Mouse (Mus musculus): Measurements from ENCODE around the gene Mlph. TPM values are rescaled to one million over a fixed set of nuclear protein-coding genes. Genes with fewer than 3 reads are reported as not detected.

Mlph gene
- polyA plus RNA-seq, 1 experiment from 2014 or later: 1.3 TPM

DNA sequence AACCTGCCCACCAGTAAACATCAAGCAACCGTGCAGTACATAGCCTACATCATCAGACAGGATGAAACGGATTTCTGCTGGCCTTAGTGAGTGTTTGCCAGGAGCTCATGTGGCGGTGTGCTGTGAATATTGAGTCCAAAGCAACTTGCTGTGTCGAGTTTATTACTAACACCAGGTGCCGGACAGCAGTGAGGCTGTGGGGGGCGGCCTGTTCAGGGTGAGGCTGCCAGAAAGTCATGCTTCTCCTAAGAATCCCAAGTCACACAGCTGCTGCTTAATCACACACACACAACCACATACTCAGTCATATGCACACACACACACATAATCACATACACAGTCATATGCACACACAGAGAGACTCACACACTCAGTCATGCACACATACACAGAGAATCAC, 1.7 kb upstream of the Mlph start:
- WGBS: 60% methylated on average over 6 of the region's 6 CpGs
- H3K4me3 ChIP-seq: no peak overlapping the region
- H3K36me3 ChIP-seq: no peaks in the 10 kb centered on the region
- no peak overlapping the region for H3K27ac ChIP-seq
- no peak overlapping the region for H3K4me2 ChIP-seq
- H3K4me1 ChIP-seq: peaks cover 37% of the 10 kb centered on the region
- H3K9ac ChIP-seq: no peak overlapping the region
- no peak for ATAC-seq (ENCODE audit: borderline replicate concordance, extremely low read depth, low FRiP score, low TSS enrichment)
- no peaks in the 10 kb centered on the region for H3K9me3 ChIP-seq
- peaks cover 16% of the 10 kb centered on the region for H3K27me3 ChIP-seq

DNA sequence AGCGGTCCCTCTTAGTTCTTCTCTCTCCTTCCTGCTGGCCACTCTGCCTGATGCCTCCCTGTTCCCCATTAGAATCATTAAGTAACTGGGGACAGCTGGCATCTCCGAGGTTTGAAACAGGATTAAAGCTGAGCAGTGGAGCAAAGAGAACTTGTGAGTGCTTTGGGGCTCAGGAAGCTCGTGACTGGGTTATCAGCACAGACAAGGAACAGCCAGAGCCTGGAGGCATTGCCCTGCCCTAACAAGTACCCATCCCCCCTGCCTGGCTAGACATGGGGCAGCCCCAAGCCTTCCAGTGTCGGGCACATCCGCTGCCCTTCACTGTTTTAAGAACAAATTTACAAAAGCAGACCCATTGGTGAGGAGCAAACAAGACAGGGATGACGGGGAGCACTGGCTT, 2.6 kb downstream of the Mlph start:
- Histone ChIP-seq H3K27ac (no peak overlapping the region), H3K9me3 (peaks cover 9% of the 10 kb centered on the region; the same call in 1 of the 2 replicates), H3K36me3 (no peaks in the 10 kb centered on the region), H3K4me1 (peaks cover 14% of the 10 kb centered on the region), H3K9ac (no peak overlapping the region), H3K27me3 (peaks cover 16% of the 10 kb centered on the region), H3K4me2 (no peak overlapping the region), H3K4me3 (no peak overlapping the region)
- WGBS: 50% methylated on average over 6 of the region's 6 CpGs
- ATAC-seq (ENCODE audit: borderline replicate concordance, extremely low read depth, low FRiP score, low TSS enrichment): no peak

DNA sequence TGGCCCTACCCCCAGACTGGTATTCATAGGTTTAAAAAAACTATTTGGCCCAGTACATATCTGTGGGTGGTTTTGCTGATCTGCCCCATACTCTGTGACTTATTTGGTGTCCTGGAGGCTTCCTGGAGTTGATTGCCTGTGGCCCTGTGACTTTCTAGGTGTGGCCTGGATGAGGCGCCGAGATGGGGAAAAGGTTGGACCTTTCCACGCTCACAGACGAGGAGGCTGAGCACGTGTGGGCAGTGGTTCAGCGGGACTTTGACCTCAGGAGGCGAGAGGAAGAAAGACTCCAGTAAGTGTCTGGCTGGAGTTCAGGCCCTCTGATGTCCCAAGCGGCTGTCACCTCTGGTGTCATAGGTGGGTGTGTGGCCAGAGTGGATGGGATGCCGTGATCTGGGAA, 6.8 kb downstream of the Mlph start:
- H3K4me2 ChIP-seq: no peak overlapping the region
- H3K9ac ChIP-seq: no peak overlapping the region
- no peak overlapping the region for H3K4me3 ChIP-seq
- no peak for ATAC-seq (ENCODE audit: borderline replicate concordance, extremely low read depth, low FRiP score, low TSS enrichment)
- H3K36me3 ChIP-seq: no peaks in the 10 kb centered on the region
- 68% methylated on average over 9 of the region's 9 CpGs for WGBS
- 0 out of 2 replicates have a peak, but pooled peaks cover under 1% of the 10 kb centered on the region for H3K4me1 ChIP-seq
- peaks cover 9% of the 10 kb centered on the region; the same call in 1 of the 2 replicates for H3K9me3 ChIP-seq
- H3K27ac ChIP-seq: no peak overlapping the region
- H3K27me3 ChIP-seq: peaks cover 12% of the 10 kb centered on the region

DNA sequence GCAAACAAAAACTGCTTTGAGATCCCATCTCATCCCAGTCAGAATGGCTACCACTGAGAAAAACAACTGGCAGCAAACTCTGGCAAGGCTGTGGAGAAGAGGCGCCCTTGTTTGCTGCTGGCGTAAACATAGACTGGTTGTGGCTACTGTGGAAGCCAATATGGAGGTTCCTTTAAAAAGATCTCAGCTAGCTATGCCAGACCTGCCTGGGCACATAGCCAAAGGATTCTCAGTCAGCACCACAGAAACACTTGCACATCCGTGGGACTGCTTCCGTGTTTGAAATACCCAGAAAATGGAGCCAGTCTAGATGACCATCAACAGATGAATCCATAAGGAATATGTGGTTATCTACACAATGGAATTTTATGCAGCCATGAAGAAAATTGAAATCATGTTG, 11.1 kb downstream of the Mlph start:
- Histone ChIP-seq H3K4me1 (peaks cover 21% of the 10 kb centered on the region), H3K36me3 (no peaks in the 10 kb centered on the region), H3K9me3 (no peaks in the 10 kb centered on the region), H3K4me2 (no peak overlapping the region), H3K27ac (no peak overlapping the region), H3K27me3 (no peaks in the 10 kb centered on the region), H3K4me3 (no peak overlapping the region), H3K9ac (no peak overlapping the region)
- WGBS: 62% methylated on average over 4 of the region's 4 CpGs
- ATAC-seq (ENCODE audit: borderline replicate concordance, extremely low read depth, low FRiP score, low TSS enrichment): no peak

DNA sequence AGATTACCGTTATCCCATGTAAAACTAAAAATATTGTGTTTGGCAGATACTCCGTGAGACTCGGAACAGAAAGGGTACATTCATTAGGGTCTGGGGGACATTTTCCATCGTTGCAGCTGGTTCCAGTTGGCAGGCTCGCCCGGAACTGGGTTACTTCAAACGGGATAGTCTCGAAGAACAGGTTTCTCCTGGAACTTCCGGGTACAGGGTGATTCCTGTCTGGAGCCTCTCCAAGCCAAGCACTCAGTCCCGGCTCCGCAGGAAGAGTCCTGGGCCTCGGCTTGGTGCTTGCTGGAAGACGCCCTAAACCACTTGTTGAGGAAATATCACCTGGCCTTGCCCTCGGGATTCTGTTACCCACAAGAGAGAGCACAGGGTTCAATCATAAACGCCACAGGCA, 12.4 kb downstream of the Mlph start:
- ATAC-seq (ENCODE audit: borderline replicate concordance, extremely low read depth, low FRiP score, low TSS enrichment): peak; percentile 16; the same call in 1 of the 2 replicates
- H3K9me3 ChIP-seq: no peaks in the 10 kb centered on the region
- no peaks in the 10 kb centered on the region for H3K27me3 ChIP-seq
- peak overlapping the region; percentile 49 for H3K27ac ChIP-seq
- no peak overlapping the region for H3K9ac ChIP-seq
- H3K4me1 ChIP-seq: peaks cover 21% of the 10 kb centered on the region
- H3K4me3 ChIP-seq: no peak overlapping the region
- WGBS: 31% methylated on average over 15 of the region's 15 CpGs
- no peaks in the 10 kb centered on the region for H3K36me3 ChIP-seq
- H3K4me2 ChIP-seq: peak overlapping the region; percentile 66

DNA sequence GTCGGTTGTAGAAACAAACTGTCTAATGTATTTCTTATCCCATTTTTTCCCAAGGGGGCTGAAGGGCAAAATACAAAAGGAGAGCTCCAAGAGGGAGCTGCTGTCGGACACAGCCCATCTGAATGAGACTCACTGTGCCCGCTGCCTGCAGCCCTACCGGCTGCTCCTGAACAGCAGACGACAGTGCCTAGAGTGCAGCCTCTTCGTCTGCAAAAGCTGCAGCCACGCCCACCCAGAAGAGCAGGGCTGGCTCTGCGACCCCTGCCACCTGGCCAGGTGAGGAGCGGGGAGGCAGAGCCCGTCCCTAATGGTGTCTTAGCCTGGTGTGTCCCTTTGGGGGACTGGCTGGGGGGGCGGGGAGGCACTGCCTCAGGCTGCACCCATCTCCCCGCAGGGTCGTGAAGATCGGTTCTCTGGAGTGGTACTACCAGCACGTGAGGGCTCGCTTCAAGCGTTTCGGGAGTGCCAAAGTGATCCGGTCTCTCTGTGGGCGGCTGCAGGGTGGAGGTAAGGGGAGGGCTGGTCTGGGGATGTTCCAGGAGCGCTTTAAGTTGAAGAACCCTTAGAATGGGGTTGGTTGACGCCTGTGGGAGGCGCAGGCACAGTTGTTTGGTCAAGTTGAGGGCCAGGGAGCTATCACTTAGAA, 13.2 kb downstream of the Mlph start:
- peak overlapping the region; percentile 26 for H3K9ac ChIP-seq
- H3K27me3 ChIP-seq: no peaks in the 10 kb centered on the region
- H3K27ac ChIP-seq: peak overlapping the region; percentile 49
- 2% methylated on average over 23 of the region's 23 CpGs for WGBS
- peak overlapping the region; percentile 30 for H3K4me3 ChIP-seq
- ATAC-seq (ENCODE audit: borderline replicate concordance, extremely low read depth, low FRiP score, low TSS enrichment): peak; percentile 62; the same call in 1 of the 2 replicates
- no peaks in the 10 kb centered on the region for H3K36me3 ChIP-seq
- peaks cover 21% of the 10 kb centered on the region for H3K4me1 ChIP-seq
- H3K4me2 ChIP-seq: peak overlapping the region; percentile 66
- no peaks in the 10 kb centered on the region for H3K9me3 ChIP-seq

DNA sequence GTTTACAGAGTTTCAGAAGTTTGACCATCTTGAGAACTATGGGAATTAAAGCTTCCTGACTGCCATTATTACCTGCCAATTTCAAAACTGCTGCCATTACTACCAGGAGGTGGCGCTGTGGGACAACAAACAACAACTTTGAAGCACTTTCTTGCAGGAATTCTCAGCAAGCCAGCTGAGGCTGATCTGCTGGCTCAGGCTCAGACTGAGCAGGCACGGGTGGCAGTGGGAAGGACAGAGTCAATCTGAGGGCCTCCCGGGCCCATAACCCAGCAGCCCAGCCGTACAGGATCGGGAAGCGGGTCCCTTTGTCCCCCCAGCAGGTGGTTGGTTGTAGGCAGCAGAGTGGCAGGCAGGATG, 13.7 kb downstream of the Mlph start:
- peak; percentile 69 for ATAC-seq (ENCODE audit: borderline replicate concordance, extremely low read depth, low FRiP score, low TSS enrichment)
- 0 out of 2 replicates have a peak overlapping the region, but pooled peaks have one; percentile 26 for H3K9ac ChIP-seq
- no peaks in the 10 kb centered on the region for H3K9me3 ChIP-seq
- H3K27me3 ChIP-seq: no peaks in the 10 kb centered on the region
- H3K36me3 ChIP-seq: no peaks in the 10 kb centered on the region
- H3K4me2 ChIP-seq: peak overlapping the region; percentile 66
- peaks cover 21% of the 10 kb centered on the region for H3K4me1 ChIP-seq
- no peak overlapping the region for H3K27ac ChIP-seq
- 7% methylated on average over 6 of the region's 6 CpGs for WGBS
- peak overlapping the region; percentile 30 for H3K4me3 ChIP-seq

DNA sequence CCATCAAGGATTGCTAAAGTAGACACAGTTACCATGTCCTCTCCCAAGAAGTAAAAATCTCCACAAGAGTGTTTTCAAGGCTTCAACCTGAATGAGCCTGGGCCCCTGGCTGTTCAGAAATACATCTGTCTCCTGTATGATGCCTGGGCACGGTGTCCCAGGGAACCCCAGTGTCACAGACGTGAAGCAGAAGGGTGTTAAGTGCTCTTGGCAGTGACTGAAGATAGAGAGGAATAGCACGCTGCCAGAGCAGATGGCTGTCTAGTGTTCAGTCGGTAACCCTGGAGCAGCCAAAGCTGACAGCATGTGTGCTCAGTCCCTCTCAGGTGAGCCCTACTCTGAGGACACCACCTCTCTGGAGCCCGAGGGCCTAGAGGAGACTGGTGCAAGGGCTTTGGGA, 18.1 kb downstream of the Mlph start:
- no peak overlapping the region for H3K9ac ChIP-seq
- no peaks in the 10 kb centered on the region for H3K9me3 ChIP-seq
- no peaks in the 10 kb centered on the region for H3K36me3 ChIP-seq
- WGBS: 56% methylated on average over 5 of the region's 5 CpGs
- H3K4me3 ChIP-seq: no peak overlapping the region
- peaks cover 7% of the 10 kb centered on the region for H3K4me1 ChIP-seq
- no peak overlapping the region for H3K4me2 ChIP-seq
- no peak for ATAC-seq (ENCODE audit: borderline replicate concordance, extremely low read depth, low FRiP score, low TSS enrichment)
- H3K27ac ChIP-seq: no peak overlapping the region
- no peaks in the 10 kb centered on the region for H3K27me3 ChIP-seq

DNA sequence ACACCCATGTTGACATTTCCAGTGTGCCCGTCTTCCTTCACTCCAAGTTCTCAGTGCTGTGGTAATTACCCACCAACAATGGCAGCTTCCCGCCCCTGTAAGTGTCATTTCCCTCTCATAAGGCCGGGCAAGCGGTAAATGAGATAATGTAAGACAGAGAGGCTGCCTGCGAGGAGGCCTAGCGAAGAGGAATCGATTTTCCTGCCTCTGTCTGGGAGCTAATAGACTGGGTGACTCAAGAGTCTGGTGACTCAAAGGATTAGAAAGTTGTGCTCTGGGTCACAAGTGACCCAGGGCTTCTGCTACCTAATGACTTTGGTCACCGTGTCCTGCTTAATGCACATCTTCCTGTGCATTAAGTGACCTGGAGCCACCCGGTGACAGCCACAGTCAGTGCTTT, 22.1 kb downstream of the Mlph start:
- H3K27me3 ChIP-seq: no peaks in the 10 kb centered on the region
- no peaks in the 10 kb centered on the region for H3K9me3 ChIP-seq
- 67% methylated on average over 9 of the region's 9 CpGs for WGBS
- no peaks in the 10 kb centered on the region for H3K4me1 ChIP-seq
- H3K27ac ChIP-seq: no peak overlapping the region
- H3K4me3 ChIP-seq: no peak overlapping the region
- H3K9ac ChIP-seq: no peak overlapping the region
- no peaks in the 10 kb centered on the region for H3K36me3 ChIP-seq
- no peak for ATAC-seq (ENCODE audit: borderline replicate concordance, extremely low read depth, low FRiP score, low TSS enrichment)
- no peak overlapping the region for H3K4me2 ChIP-seq

DNA sequence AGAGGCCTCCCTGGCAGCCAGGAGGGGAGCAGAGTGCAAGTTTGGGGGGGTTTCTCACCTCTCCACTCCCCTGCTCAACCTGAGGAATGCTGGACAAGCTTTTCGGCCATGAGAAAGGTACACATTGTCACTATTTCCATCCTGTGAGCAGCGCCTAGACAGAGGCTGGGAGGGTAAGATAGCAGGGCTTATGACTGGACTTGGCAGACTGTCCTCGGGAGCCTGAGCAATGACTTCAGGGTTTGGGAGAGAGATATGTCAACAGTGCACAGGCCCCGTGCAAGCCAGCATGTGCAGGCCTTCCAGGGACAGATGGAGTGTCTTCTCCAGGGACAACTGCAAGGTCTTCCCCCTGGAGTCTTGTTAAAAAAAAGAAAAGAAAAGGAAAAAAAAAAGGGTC, 25.1 kb downstream of the Mlph start:
- H3K9ac ChIP-seq: no peak overlapping the region
- no peaks in the 10 kb centered on the region for H3K36me3 ChIP-seq
- H3K27me3 ChIP-seq: no peaks in the 10 kb centered on the region
- H3K27ac ChIP-seq: no peak overlapping the region
- 58% methylated on average over 4 of the region's 4 CpGs for WGBS
- no peaks in the 10 kb centered on the region for H3K4me1 ChIP-seq
- ATAC-seq (ENCODE audit: borderline replicate concordance, extremely low read depth, low FRiP score, low TSS enrichment): no peak
- H3K9me3 ChIP-seq: no peaks in the 10 kb centered on the region
- H3K4me2 ChIP-seq: no peak overlapping the region
- H3K4me3 ChIP-seq: no peak overlapping the region

DNA sequence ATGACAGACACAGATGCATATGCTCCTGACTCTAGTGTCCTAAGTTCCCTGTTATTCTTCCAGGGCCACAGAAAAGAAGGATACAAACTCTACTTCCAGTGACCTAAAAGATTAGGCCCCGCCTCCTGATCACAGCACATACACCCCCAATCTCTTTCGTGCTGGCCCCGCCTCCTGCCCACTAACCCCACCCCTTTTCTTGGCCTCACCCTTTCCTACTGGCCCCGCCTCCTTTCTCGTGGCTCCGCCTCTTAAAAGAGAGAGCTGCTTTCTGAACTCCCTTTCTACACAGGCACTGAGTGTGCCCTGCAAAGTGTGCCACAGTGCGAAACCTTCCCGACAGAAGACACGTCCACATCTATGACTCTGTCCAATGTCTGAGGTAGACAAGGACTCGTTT, 30.3 kb downstream of the Mlph start:
- no peaks in the 10 kb centered on the region for H3K36me3 ChIP-seq
- no peak overlapping the region for H3K4me2 ChIP-seq
- H3K4me3 ChIP-seq: no peak overlapping the region
- 68% methylated on average over 10 of the region's 10 CpGs for WGBS
- H3K27me3 ChIP-seq: no peaks in the 10 kb centered on the region
- no peaks in the 10 kb centered on the region for H3K9me3 ChIP-seq
- no peak overlapping the region for H3K9ac ChIP-seq
- H3K27ac ChIP-seq: no peak overlapping the region
- ATAC-seq (ENCODE audit: borderline replicate concordance, extremely low read depth, low FRiP score, low TSS enrichment): no peak
- H3K4me1 ChIP-seq: no peaks in the 10 kb centered on the region

DNA sequence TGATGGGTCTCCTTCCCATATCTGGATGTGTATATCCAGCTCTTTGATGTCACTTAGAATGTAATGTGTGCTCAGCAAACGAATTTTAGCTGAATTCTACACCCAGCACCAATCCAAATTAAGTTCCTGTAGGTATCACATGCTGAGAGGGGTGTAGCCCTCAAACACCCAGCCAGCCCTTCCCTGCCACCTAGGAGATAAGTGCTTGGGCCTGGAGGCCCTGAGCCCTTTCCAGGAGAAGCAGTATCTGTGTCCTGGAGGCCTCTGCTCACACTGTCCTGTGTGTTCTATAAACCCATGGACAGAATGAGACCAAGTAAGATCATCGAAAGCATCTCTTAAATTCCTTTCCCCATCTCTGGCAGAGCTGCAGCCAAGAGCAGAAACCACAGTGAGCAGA, 32.4 kb downstream of the Mlph start:
- ATAC-seq (ENCODE audit: borderline replicate concordance, extremely low read depth, low FRiP score, low TSS enrichment): no peak
- Histone ChIP-seq H3K36me3 (no peaks in the 10 kb centered on the region), H3K4me2 (no peak overlapping the region), H3K27me3 (no peaks in the 10 kb centered on the region), H3K9me3 (no peaks in the 10 kb centered on the region), H3K27ac (no peak overlapping the region), H3K4me1 (no peaks in the 10 kb centered on the region), H3K4me3 (no peak overlapping the region), H3K9ac (no peak overlapping the region)
- 57% methylated on average over 2 of the region's 2 CpGs for WGBS

DNA sequence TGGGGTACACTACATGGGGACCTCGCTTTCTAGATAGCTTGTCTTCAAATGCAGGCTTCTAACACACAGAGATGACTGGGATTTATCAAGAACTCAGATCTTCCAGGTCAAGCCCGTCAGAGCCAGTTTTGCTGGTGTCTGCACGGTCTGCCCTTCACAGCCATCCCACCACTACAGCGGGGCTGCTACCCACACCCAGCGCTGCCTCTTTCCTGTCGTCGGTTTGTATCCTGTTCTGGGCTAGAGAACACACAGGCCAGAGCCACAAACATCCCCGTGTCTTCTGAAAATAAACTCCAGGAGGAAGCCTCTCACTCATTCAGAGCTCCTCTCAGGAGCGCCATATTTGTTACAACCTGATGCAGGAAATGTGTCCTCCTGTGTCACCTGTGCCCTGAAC, 34.4 kb downstream of the Mlph start:
- Histone ChIP-seq H3K9me3 (no peaks in the 10 kb centered on the region), H3K4me2 (no peak overlapping the region), H3K4me3 (no peak overlapping the region), H3K27me3 (no peaks in the 10 kb centered on the region), H3K27ac (no peak overlapping the region), H3K9ac (no peak overlapping the region), H3K36me3 (no peaks in the 10 kb centered on the region), H3K4me1 (peaks cover 4% of the 10 kb centered on the region)
- 39% methylated on average over 9 of the region's 9 CpGs for WGBS
- no peak for ATAC-seq (ENCODE audit: borderline replicate concordance, extremely low read depth, low FRiP score, low TSS enrichment)
